Mouse (Mus musculus) kidney, adult 2 months (tissue): ENCODE measurements around the gene Flt3l.

Experiments
- CTCF ChIP-seq: fragments of 200-500 bp; conservative IDR thresholded peaks from 2 replicates; pipeline ENCODE4 v1.5.1; 2011; ENCODE audit warnings: low read depth, mild to moderate bottlenecking, control low read depth, low read length, moderate library complexity, mixed read lengths; ENCODE audit not compliant: insufficient read depth, insufficient read length
- POLR2A ChIP-seq: fragments of 200-500 bp; IDR thresholded peaks from one replicate; pipeline ENCODE4 v1.6.1; 2011; ENCODE audit warnings: low read depth, low read length, control low read depth

GRCm38 (mm10) chr7:45106441-45106840 is 29.8 kb downstream of the Flt3l start:
- TF ChIP-seq CTCF (no peak), POLR2A (no peak)
